Mouse (Mus musculus) bone marrow, adult 2 months (tissue): ENCODE measurements at regions not wholly inside any gene's neighbourhood (a gene's known extent, or its start where the extent isn't known, plus 50 kb on each side); places are given as distances from the start of the nearest gene placed in this dataset.

ENCODE experiments used
- CTCF ChIP-seq: fragments of 200-500 bp; IDR thresholded peaks from 2 replicates; pipeline ENCODE4 v1.5.1; 2011; ENCODE audit warnings: low read length, control low read depth; ENCODE audit not compliant: control insufficient read depth, insufficient read depth
- POLR2A ChIP-seq: fragments of 200-500 bp; IDR thresholded peaks from 2 replicates; pipeline ENCODE4 v1.6.1; 2011; ENCODE audit warnings: low read depth, mild to moderate bottlenecking, control low read depth, low read length, borderline replicate concordance; ENCODE audit not compliant: control insufficient read depth

DNA sequence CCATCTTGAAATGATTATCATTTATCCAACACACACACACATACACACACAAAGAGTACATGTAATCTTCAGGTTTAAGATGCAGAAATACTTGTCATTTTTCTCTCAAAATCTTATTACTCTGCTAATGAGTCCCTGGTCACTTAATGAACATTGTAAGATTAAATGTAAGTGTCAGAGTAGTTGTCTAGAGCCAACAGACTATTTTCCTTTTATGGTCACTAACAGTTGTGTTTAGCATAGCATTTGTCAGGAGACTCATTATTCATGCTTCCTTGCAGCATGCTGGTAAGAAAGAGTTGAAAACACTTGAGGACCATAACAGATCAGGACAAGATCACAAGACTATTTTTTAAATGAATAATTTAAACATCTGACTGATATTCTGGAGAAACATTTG, 618.3 kb downstream of the Rapgef2 start:
- TF ChIP-seq POLR2A (no peak), CTCF (no peak)
